In the genomic region with DNA sequence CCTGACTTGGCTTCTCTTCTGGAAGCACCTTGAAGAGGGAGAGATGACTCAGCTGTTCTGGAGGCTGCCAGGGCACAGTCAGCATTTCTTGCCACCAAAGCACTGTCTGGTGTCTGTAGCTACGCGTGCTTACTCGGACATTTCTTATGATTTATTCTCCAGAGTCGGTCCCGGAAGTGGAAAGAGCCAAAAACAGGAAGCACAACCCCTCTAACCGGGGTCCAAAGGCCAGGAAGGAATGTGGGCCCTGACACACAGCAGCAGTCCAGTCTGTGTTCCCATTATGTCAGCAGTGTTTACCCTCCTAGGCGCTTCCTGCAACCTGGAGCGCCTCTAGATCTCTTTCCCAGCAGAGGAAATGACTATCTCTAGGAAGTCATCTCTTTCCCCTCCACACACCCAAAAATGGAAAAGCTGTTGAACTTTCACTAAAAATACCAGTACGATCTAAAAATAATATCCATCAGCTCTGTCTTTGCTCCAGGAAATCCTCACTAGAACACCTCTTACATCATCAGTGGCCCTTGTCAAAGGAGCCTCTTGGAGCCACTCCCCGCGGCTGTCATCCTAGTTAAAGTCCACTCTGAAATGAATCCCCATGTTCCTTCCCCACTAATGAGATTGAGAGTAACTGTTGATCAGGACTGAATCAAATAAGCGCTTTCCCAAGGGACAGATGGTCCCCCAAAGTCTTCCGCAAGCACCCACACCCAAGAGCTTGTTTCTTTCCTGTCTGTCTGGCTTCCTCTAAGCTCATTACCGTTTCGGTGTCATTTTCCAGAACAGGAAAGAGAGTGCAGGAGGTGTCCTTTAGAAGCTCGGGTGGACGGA, we compare ENCODE assay signal across 9 mouse cellular contexts.
DNase-seq lines count a peak whose midpoint lies in the region; ATAC-seq lines count a peak whose summit lies in the region.
"Had no signal": no experiment of that assay in that cellular context is flagged by ENCODE, and none has a peak within 500 bp of the region (broad histone marks: within the 10 kb centered on the region; RNA-seq: fewer than 3 reads in every experiment).

No protein-coding gene starts in this region.

- no peak overlapping the region for H3K4me2 ChIP-seq in kidney, embryonic 16.5 days (replicated peaks; ENCODE audit: low read depth, low read length)
- H3K4me2 ChIP-seq in forebrain, embryonic 11.5 days (ENCODE audit: low read depth, low read length, severe bottlenecking), result no peak overlapping the region
- H3K4me2 ChIP-seq: hindbrain, embryonic 14.5 days had no signal

- peaks cover under 1% of the 10 kb centered on the region; the same call in 1 of the 2 replicates for H3K27me3 ChIP-seq in heart, embryonic 10.5 days (ENCODE audit: insufficient read depth, poor library complexity, severe bottlenecking)
- H3K27me3 ChIP-seq in kidney, embryonic 16.5 days (ENCODE audit: insufficient read depth, low read length), result no peaks in the 10 kb centered on the region
- H3K27me3 ChIP-seq in forebrain, embryonic 11.5 days (ENCODE audit: control insufficient read depth, insufficient read depth, low read length), result no peaks in the 10 kb centered on the region

- H3K27ac ChIP-seq in heart, embryonic 10.5 days, result peak overlapping the region; percentile 52
- H3K27ac ChIP-seq in kidney, embryonic 16.5 days (ENCODE audit: low read length), result peak overlapping the region; percentile 67
- no peak overlapping the region for H3K27ac ChIP-seq in forebrain, embryonic 11.5 days (ENCODE audit: low read depth, low read length)
- H3K27ac ChIP-seq: hindbrain, embryonic 14.5 days had no signal

- H3K9ac ChIP-seq in kidney, embryonic 16.5 days (replicated peaks; ENCODE audit: low read length), result no peak overlapping the region
- no peak overlapping the region for H3K9ac ChIP-seq in forebrain, embryonic 11.5 days (ENCODE audit: low read length)
- H3K9ac ChIP-seq: hindbrain, embryonic 14.5 days had no signal

- DNase-seq in adrenal gland, adult 2 months, result peak; percentile 59
- no peak for DNase-seq in adrenal gland, adult 18-20 months (ENCODE audit: low spot score in 2 of 2)
- no peak for DNase-seq in heart, embryonic 10.5 days (ENCODE audit: low spot score)
- DNase-seq in lung, postnatal 36 days, result peak; percentile 36
- no peak for DNase-seq in thymus, postnatal 14 days
- no peak for DNase-seq in forebrain, embryonic 11.5 days (ENCODE audit: low spot score)
- DNase-seq in left cerebral cortex, postnatal 4 days, result no peak

- peaks cover 19% of the 10 kb centered on the region; the same call in 1 of the 2 replicates for H3K4me1 ChIP-seq in heart, embryonic 10.5 days
- H3K4me1 ChIP-seq in kidney, embryonic 16.5 days (ENCODE audit: insufficient read depth, low read length), result 0 out of 2 replicates have a peak, but pooled peaks cover 10% of the 10 kb centered on the region
- H3K4me1 ChIP-seq in forebrain, embryonic 11.5 days (replicated peaks; ENCODE audit: control insufficient read depth, insufficient read depth, low read length), result 0 out of 2 replicates have a peak, but pooled peaks cover 2% of the 10 kb centered on the region

- WGBS in heart, embryonic 10.5 days, result 48% methylated on average over 17 of the region's 17 CpGs
- 51% methylated on average over 17 of the region's 17 CpGs for WGBS in kidney, embryonic 16.5 days
- WGBS in forebrain, embryonic 11.5 days, result 80% methylated on average over 17 of the region's 17 CpGs

- H3K4me3 ChIP-seq in heart, embryonic 10.5 days, result no peak overlapping the region
- H3K4me3 ChIP-seq in kidney, embryonic 16.5 days (ENCODE audit: low read length), result no peak overlapping the region
- no peak overlapping the region for H3K4me3 ChIP-seq in forebrain, embryonic 11.5 days (ENCODE audit: low read depth, low read length)

- intact Hi-C loops in left cerebral cortex, postnatal 4 days (cut with DNase I), result no loop called here

- H3K9me3 ChIP-seq in heart, embryonic 10.5 days, result 0 out of 2 replicates have a peak, but pooled peaks cover 5% of the 10 kb centered on the region
- H3K9me3 ChIP-seq in kidney, embryonic 16.5 days (ENCODE audit: low read length), result peaks cover 7% of the 10 kb centered on the region; the same call in 1 of the 2 replicates
- no peaks in the 10 kb centered on the region; the same call in 1 of the 2 replicates for H3K9me3 ChIP-seq in forebrain, embryonic 11.5 days (ENCODE audit: control insufficient read depth, low read length)

- ATAC-seq in kidney, embryonic 16.5 days (ENCODE audit: low FRiP score, low TSS enrichment), result peak; percentile 73
- ATAC-seq in forebrain, embryonic 11.5 days (replicated peaks; ENCODE audit: low FRiP score), result no peak

- no peaks in the 10 kb centered on the region for H3K36me3 ChIP-seq in heart, embryonic 10.5 days
- no peaks in the 10 kb centered on the region for H3K36me3 ChIP-seq in kidney, embryonic 16.5 days (ENCODE audit: insufficient read depth, low read length)
- H3K36me3 ChIP-seq in forebrain, embryonic 11.5 days (ENCODE audit: control insufficient read depth, insufficient read depth, low read length), result no peaks in the 10 kb centered on the region

Comparison
In these comparisons a context has a peak if more than half of its experiments do, and no peak if none do; other contexts are left out.
1. DNase-seq: peak in adrenal gland, adult 2 months (single experiment) and lung, postnatal 36 days (single experiment); none in adrenal gland, adult 18-20 months (0 of 2), heart, embryonic 10.5 days (single experiment), thymus, postnatal 14 days (single experiment), forebrain, embryonic 11.5 days (single experiment) and left cerebral cortex, postnatal 4 days (single experiment).